Comparison of ENCODE assay signal across 7 mouse cellular contexts in genomic region chr16:96819649-96820048, GRCm38 (mm10).
DNase-seq lines count a peak whose midpoint lies in the region; ATAC-seq lines count a peak whose summit lies in the region.

No protein-coding gene starts in this region.

- H3K9ac ChIP-seq in kidney, embryonic 14.5 days (ENCODE audit: low read depth, low read length): no peak overlapping the region
- no peak overlapping the region for H3K9ac ChIP-seq in limb, embryonic 12.5 days (replicated peaks)

- no peak overlapping the region for H3K4me2 ChIP-seq in kidney, embryonic 14.5 days (replicated peaks; ENCODE audit: low read depth, low read length)
- H3K4me2 ChIP-seq in limb, embryonic 12.5 days: 0 out of 2 replicates have a peak overlapping the region, but pooled peaks have one; percentile 15

- H3K27ac ChIP-seq in kidney, embryonic 14.5 days (ENCODE audit: low read depth, low read length): no peak overlapping the region
- H3K27ac ChIP-seq in limb, embryonic 12.5 days: no peak overlapping the region

- no peaks in the 10 kb centered on the region for H3K4me1 ChIP-seq in kidney, embryonic 14.5 days (ENCODE audit: control insufficient read depth, insufficient read depth, low read length)
- no peaks in the 10 kb centered on the region for H3K4me1 ChIP-seq in limb, embryonic 12.5 days (replicated peaks)

- H3K4me3 ChIP-seq in kidney, embryonic 14.5 days (ENCODE audit: low read length): no peak overlapping the region
- no peak overlapping the region for H3K4me3 ChIP-seq in limb, embryonic 12.5 days (replicated peaks)

- no peaks in the 10 kb centered on the region for H3K9me3 ChIP-seq in kidney, embryonic 14.5 days (ENCODE audit: control insufficient read depth, low read length)
- no peaks in the 10 kb centered on the region for H3K9me3 ChIP-seq in limb, embryonic 12.5 days

- H3K36me3 ChIP-seq in kidney, embryonic 14.5 days (ENCODE audit: control insufficient read depth, insufficient read depth, low read length): no peaks in the 10 kb centered on the region
- no peaks in the 10 kb centered on the region for H3K36me3 ChIP-seq in limb, embryonic 12.5 days

- ATAC-seq in kidney, embryonic 14.5 days (ENCODE audit: low FRiP score, low TSS enrichment): peak; percentile 83
- ATAC-seq in limb, embryonic 12.5 days (ENCODE audit: insufficient number of reproducible peaks, insufficient read depth, low FRiP score, low TSS enrichment, low read depth): no peak

- 29% methylated on average over 16 of the region's 16 CpGs for WGBS in kidney, embryonic 14.5 days
- 30% methylated on average over 16 of the region's 16 CpGs for WGBS in limb, embryonic 12.5 days

- peak; percentile 59 to 86 for DNase-seq in adrenal gland, adult (ENCODE audit: inconsistent age in 2 of 2, low spot score in 1 of 2)
- DNase-seq in cerebellum, postnatal 10 days: peak; percentile 86
- DNase-seq in frontal cortex, postnatal 10 days (ENCODE audit: low spot score in 2 of 2): peak; percentile 34 to 49
- DNase-seq in monocyte, adult 2 months (ENCODE audit: low read depth in 1 of 2, low spot score in 2 of 2): peak; percentile 13 to 28
- DNase-seq in spleen, postnatal 36 days (ENCODE audit: low spot score in 2 of 2): peak; percentile 10 to 35

- H3K27me3 ChIP-seq in kidney, embryonic 14.5 days (ENCODE audit: control insufficient read depth, insufficient read depth, low read length): no peaks in the 10 kb centered on the region
- H3K27me3 ChIP-seq in limb, embryonic 12.5 days: no peaks in the 10 kb centered on the region

Comparison
In these comparisons a context has a peak if more than half of its experiments do, and no peak if none do; other contexts are left out.
1. DNase-seq: peak in every context shown above with its lines; median percentile 86 in cerebellum, postnatal 10 days; 72 in adrenal gland, adult; 42 in frontal cortex, postnatal 10 days; 22 in spleen, postnatal 36 days; 20 in monocyte, adult 2 months.